Mouse (Mus musculus) neural tube, embryonic 11.5 days (tissue): ENCODE measurements at regions not wholly inside any gene's neighbourhood (a gene's known extent, or its start where the extent isn't known, plus 50 kb on each side); places are given as distances from the start of the nearest gene placed in this dataset.

Experiments used
- ATAC-seq: fragments of 200-750 bp; cut with Nextera tagmentation; 2 replicates; pipeline ENCODE4 v1.8.0; 2017; ENCODE audit warnings: moderate number of reproducible peaks, mild to moderate bottlenecking, moderate TSS enrichment, moderate library complexity; ENCODE audit not compliant: insufficient read depth, low FRiP score, low TSS enrichment
- DNase-seq: peaks from one replicate; pipeline ENCODE4 v3.0.0-alpha.2; 2015; ENCODE audit warnings: low spot score
- H3K27ac ChIP-seq: fragments of 300-500 bp; sonication (generic); 2 replicates; pipeline ENCODE4 v1.5.1; 2014; ENCODE audit warnings: low read depth, mild to moderate bottlenecking, low read length
- H3K27me3 ChIP-seq: fragments of 300-500 bp; sonication (generic); 2 replicates; pipeline ENCODE4 v1.6.1; 2014; ENCODE audit warnings: mild to moderate bottlenecking, low read length, mixed read lengths; ENCODE audit not compliant: control insufficient read depth, insufficient read depth
- H3K36me3 ChIP-seq: fragments of 300-500 bp; sonication (generic); 2 replicates; pipeline ENCODE4 v1.6.1; 2014; ENCODE audit warnings: mild to moderate bottlenecking, low read length, moderate library complexity, mixed read lengths; ENCODE audit not compliant: control insufficient read depth, insufficient read depth
- H3K4me1 ChIP-seq: fragments of 300-500 bp; sonication (generic); 2 replicates; pipeline ENCODE4 v1.6.1; 2014; ENCODE audit warnings: low read length, mixed read lengths; ENCODE audit not compliant: control insufficient read depth, insufficient read depth
- H3K4me2 ChIP-seq: fragments of 300-500 bp; sonication (generic); 2 replicates; pipeline ENCODE4 v1.6.1; 2014; ENCODE audit warnings: low read depth, mild to moderate bottlenecking, moderate library complexity
- H3K4me3 ChIP-seq: fragments of 300-500 bp; sonication (generic); 2 replicates; pipeline ENCODE4 v1.5.1; 2014; ENCODE audit warnings: low read depth, low read length
- H3K9ac ChIP-seq: fragments of 300-500 bp; sonication (generic); 2 replicates; pipeline ENCODE4 v1.6.1; 2014; ENCODE audit warnings: mild to moderate bottlenecking, low read length
- H3K9me3 ChIP-seq: fragments of 300-500 bp; sonication (generic); 2 replicates; pipeline ENCODE4 v1.6.1; 2016; ENCODE audit warnings: low read length; ENCODE audit not compliant: control insufficient read depth
- WGBS: fragments of 180-500 bp; shearing (Covaris S2); extraction: QIAGEN DNeasy Blood & Tissue Kit; methylation state at CpG from one replicate; pipeline ENCODE4 v1.1.7; 2014; 5-methylcytosine and 5-hydroxymethylcytosine counted together

DNA sequence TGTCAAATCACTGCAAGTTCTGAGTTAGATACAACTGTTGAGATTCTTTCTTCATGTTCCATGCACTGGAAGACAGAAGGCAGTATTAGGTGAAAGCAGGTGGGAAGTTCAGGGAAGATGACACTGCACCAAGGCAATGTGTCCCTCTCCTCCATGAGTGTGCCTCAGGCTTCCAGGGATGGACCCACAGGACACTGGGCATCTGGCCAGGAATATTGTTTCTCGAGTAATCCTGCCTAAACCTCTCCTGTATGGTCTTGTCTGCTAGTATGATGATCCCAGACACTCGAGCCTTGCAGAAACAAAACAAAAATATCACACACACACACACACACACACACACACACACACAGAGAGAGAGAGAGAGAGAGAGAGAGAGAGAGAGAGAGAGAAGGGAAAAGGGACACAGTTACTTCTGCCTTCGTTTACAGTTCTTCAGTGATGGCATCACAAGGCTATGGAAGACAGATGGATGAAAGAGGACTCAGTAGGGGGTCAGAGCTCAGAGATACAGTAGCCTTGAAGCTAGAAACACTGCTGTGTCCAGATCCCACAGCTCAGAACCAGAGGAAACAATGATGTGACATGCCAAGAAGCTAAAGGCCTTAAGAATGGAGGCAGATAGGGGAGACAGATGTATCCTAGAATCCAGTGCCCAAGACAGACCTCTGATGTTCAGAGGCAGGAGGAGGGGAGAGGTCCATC lies 154.8 kb downstream of the Gm815 start:
- peaks cover 10% of the 10 kb centered on the region for H3K4me1 ChIP-seq
- no peak for DNase-seq
- no peaks in the 10 kb centered on the region for H3K27me3 ChIP-seq
- ATAC-seq, result no peak
- H3K27ac ChIP-seq, result no peak overlapping the region
- no peaks in the 10 kb centered on the region for H3K9me3 ChIP-seq
- no peak overlapping the region for H3K4me3 ChIP-seq
- H3K4me2 ChIP-seq, result no peak overlapping the region
- H3K9ac ChIP-seq, result no peak overlapping the region
- WGBS, result 70% methylated on average over 3 of the region's 3 CpGs
- no peaks in the 10 kb centered on the region for H3K36me3 ChIP-seq

DNA sequence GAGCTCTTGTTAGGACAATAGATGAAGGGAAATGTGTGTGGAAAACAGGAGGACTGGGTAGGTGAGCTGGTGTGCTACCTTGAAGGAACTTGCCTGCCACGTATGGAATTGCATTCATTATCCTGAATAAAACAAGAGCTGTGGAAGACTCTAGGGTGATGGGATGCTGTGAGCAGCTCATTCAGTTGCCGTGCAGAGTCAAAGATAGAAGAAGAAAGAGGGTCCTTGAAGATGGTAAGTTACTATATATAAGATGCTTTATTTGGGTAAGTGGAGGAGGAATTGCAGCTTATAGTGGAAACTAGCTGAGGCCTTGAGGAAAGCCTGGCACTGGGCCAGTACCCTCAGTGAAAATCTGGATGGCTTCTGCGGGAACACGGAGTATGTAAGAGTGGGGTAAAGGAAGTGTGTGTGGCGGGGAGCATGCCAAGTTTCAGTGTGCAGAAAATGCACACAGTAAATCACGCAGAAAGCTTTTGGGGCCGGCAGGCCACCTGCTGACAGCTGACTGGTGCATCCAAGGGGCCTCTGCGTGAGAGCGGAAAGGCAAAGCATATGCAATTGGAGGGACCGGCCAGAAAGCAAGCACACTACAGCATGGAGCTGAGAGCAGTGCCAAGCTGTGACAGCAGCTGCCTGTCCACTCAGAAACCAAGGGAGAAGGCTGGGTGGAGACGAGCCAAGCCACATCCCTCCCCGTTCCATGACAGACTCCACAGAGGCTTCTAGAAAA lies 149.7 kb upstream of the Vldlr start:
- 59% methylated on average over 12 of the region's 12 CpGs for WGBS
- Histone ChIP-seq H3K27me3 (no peaks in the 10 kb centered on the region), H3K4me3 (no peak overlapping the region), H3K4me1 (no peaks in the 10 kb centered on the region), H3K9me3 (no peaks in the 10 kb centered on the region), H3K27ac (no peak overlapping the region), H3K9ac (no peak overlapping the region), H3K36me3 (no peaks in the 10 kb centered on the region), H3K4me2 (no peak overlapping the region)
- ATAC-seq (peak; percentile 68; the same call in 1 of the 2 replicates), DNase-seq (peak; percentile 16)

DNA sequence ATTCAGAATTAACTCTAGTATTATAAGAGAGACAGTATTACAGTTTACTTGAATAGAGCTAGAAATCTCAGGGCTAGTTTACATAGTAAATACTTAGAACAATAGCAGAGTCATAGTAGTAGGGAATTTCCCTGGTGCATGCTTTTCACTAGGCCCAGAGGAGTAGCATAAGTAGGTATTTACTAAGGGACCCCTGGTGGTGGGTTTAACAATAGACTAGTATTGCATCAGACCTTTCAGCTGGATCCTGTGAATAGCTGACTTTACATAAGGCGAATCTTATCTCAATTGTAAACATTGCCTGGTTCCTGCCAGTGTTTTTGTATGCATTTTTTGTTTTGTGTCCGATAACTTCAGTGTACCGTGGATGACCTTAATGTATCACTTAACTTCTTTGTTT lies 143.0 kb upstream of the Vldlr start:
- Histone ChIP-seq H3K9ac (no peak overlapping the region), H3K27me3 (no peaks in the 10 kb centered on the region), H3K4me1 (no peaks in the 10 kb centered on the region), H3K4me3 (no peak overlapping the region), H3K27ac (no peak overlapping the region), H3K4me2 (no peak overlapping the region), H3K9me3 (no peaks in the 10 kb centered on the region), H3K36me3 (no peaks in the 10 kb centered on the region)
- DNase-seq, result no peak
- WGBS, result 82% methylated on average over 3 of the region's 3 CpGs
- no peak for ATAC-seq

DNA sequence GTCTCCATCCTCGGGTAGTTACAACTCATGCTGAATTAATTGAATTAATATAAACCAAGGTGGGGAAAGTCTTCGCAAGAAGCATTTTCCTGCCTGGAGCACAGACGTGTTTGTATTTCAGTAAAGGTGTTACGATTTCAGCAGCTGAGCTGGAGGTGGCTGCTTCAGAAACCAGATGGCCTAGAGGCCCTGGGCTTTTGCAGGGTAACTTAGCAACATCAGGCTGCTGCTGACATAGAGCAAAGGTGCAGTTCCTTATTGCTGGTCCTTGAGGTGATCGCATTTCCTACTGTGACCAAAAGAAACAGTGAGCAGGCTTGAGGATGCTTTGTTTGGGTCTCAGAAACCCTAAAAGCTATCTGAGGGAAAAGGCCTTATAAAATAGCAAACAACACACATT lies 141.3 kb upstream of the Vldlr start:
- DNase-seq (no peak), ATAC-seq (no peak)
- H3K27me3 ChIP-seq, result no peaks in the 10 kb centered on the region
- no peak overlapping the region for H3K9ac ChIP-seq
- WGBS, result 74% methylated on average over 5 of the region's 5 CpGs
- no peak overlapping the region for H3K4me2 ChIP-seq
- H3K9me3 ChIP-seq, result no peaks in the 10 kb centered on the region
- H3K27ac ChIP-seq, result no peak overlapping the region
- H3K4me3 ChIP-seq, result no peak overlapping the region
- H3K36me3 ChIP-seq, result no peaks in the 10 kb centered on the region
- H3K4me1 ChIP-seq, result no peaks in the 10 kb centered on the region

DNA sequence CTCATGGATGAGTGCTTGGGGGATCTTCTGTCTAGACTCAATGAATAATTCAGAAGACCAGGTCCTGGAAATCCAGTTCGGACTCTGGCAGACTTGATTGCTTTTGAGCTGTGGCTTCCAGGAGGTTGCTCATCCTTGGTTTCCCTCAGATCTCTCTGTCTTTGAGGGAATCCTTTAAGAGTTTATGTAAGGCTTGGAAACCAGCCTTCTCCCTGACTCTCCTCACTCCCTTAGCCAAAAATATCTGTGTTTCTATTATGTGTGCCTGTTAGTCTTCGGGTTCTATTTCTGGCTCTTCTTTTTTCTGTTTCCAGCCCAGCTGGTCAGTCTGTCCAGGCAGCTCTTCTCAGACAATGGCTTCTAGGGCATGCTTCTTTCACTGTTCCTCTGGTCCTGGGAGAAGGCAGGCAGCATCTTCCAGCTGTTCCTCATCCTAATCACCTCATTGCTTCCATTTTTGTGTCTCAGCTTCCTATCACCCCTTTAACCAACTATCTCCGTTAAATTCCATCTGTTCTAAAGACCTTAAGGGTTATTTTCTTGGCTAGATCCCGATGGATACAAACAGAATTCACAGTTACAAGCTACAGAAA lies 139.3 kb upstream of the Vldlr start:
- no peak overlapping the region for H3K4me2 ChIP-seq
- H3K27me3 ChIP-seq, result no peaks in the 10 kb centered on the region
- no peak for ATAC-seq
- no peak overlapping the region for H3K9ac ChIP-seq
- no peak overlapping the region for H3K4me3 ChIP-seq
- H3K4me1 ChIP-seq, result no peaks in the 10 kb centered on the region
- DNase-seq, result no peak
- H3K27ac ChIP-seq, result no peak overlapping the region
- no peaks in the 10 kb centered on the region for H3K9me3 ChIP-seq
- WGBS, result 87% methylated on average over 4 of the region's 4 CpGs
- H3K36me3 ChIP-seq, result no peaks in the 10 kb centered on the region

DNA sequence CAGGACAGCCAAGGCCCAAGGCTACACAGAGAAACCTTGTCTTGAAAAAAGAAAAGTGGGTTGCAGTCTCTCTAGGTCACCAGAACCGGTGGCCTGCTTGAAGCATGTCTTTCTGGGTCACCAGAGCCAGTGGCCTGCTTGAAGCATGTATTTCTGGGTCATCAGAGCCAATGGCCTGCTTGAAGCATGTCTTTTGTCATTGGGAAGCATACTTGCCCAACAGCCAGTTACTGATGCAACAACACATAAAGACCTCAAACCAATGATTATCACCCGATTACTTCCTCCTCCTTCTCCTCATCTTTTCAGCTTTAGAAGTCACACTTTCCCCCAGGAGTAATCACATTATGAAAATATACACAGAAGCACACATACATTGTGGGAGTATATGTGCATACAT lies 128.9 kb upstream of the Vldlr start:
- no peak overlapping the region for H3K9ac ChIP-seq
- no peaks in the 10 kb centered on the region for H3K4me1 ChIP-seq
- ATAC-seq, result no peak
- H3K27ac ChIP-seq, result no peak overlapping the region
- no peaks in the 10 kb centered on the region for H3K9me3 ChIP-seq
- DNase-seq, result no peak
- H3K4me2 ChIP-seq, result no peak overlapping the region
- WGBS, result 75% methylated on average over 2 of the region's 2 CpGs
- no peak overlapping the region for H3K4me3 ChIP-seq
- H3K36me3 ChIP-seq, result no peaks in the 10 kb centered on the region
- no peaks in the 10 kb centered on the region for H3K27me3 ChIP-seq

DNA sequence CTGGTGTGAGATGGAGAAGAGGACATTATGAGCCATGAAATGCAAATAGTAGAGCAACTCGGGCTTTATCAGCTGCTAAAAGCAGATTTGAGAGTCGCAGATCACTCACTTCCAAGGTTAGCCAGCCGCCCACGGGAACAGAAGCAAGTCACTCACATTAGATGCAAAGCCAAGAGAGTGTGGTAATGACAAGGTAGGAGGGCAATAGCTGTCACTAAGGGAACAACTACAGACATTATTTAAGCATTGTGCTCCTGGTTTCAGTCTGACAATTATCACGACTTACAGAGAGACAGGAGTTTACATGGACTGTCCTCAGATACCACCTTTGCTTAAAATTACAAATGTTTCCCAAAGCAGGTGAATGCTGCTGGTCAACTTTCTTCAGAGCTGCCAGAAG lies 128.5 kb upstream of the Vldlr start:
- ATAC-seq (no peak), DNase-seq (no peak)
- H3K36me3 ChIP-seq, result no peaks in the 10 kb centered on the region
- WGBS, result 89% methylated on average over 5 of the region's 5 CpGs
- H3K4me2 ChIP-seq, result no peak overlapping the region
- no peak overlapping the region for H3K27ac ChIP-seq
- H3K4me1 ChIP-seq, result no peaks in the 10 kb centered on the region
- no peak overlapping the region for H3K9ac ChIP-seq
- H3K4me3 ChIP-seq, result no peak overlapping the region
- H3K27me3 ChIP-seq, result no peaks in the 10 kb centered on the region
- no peaks in the 10 kb centered on the region for H3K9me3 ChIP-seq

DNA sequence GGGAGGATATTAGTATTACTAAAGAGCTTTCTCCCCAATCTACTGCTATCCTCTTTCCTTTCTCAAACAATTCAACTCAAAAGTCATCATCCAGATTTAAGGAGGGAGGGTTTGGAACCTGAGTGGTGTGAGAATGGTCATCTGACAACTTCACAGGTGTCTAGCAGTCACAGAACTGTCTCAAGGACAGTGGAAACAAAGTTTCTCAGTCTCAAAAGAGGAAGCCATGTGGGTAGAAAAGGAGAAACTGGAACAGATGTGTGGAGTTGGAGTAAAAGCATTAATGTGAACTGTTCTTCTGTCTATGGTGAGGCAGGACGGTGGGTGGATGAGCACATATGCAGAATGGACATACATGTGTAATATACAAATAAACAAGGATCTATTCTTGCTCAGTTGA lies 127.2 kb upstream of the Vldlr start:
- no peak for DNase-seq
- Histone ChIP-seq H3K36me3 (no peaks in the 10 kb centered on the region), H3K4me1 (no peaks in the 10 kb centered on the region), H3K9me3 (no peaks in the 10 kb centered on the region), H3K27me3 (no peaks in the 10 kb centered on the region), H3K4me2 (no peak overlapping the region), H3K4me3 (no peak overlapping the region), H3K9ac (no peak overlapping the region), H3K27ac (no peak overlapping the region)
- no peak for ATAC-seq
- 95% methylated on average over 1 of the region's 1 CpGs for WGBS

DNA sequence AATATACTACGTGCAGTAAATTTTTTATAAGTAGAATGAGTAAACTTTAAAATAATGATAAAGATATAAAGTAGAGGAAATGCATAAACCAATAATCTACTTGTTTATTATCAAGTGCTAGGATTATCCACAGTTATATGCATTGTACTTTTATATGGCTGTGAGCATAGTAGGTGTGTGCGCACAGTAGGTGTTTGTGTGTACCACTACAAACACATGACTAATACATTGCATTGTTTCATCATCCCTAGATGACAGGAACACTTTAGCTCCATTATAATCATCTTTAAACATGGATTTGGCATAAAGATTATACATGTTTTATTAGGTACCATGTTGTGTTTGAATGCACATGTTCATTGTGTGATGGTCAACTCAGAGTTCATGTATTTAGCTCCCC lies 124.7 kb upstream of the Vldlr start:
- 95% methylated on average over 2 of the region's 2 CpGs for WGBS
- Histone ChIP-seq H3K4me3 (no peak overlapping the region), H3K9ac (no peak overlapping the region), H3K27me3 (no peaks in the 10 kb centered on the region), H3K36me3 (no peaks in the 10 kb centered on the region), H3K27ac (no peak overlapping the region), H3K4me1 (no peaks in the 10 kb centered on the region), H3K4me2 (no peak overlapping the region), H3K9me3 (no peaks in the 10 kb centered on the region)
- no peak for ATAC-seq
- DNase-seq, result no peak
